Mouse (Mus musculus): ENCODE data around the gene Acacb.

Gene Acacb

GRCm38 (mm10) chr5:114175596-114176171 lies 29.3 kb downstream of the Acacb start:
- peak; percentile 60 to 71 for DNase-seq (ENCODE audit: low spot score in 2 of 2)

- DNase-seq (ENCODE audit: low spot score in 2 of 2), result no peak
Observed at GRCm38 (mm10) chr5:114176548-114177400, 30.4 kb downstream of the Acacb start.

- no peak for DNase-seq (ENCODE audit: low spot score in 2 of 2)
Observed at GRCm38 (mm10) chr5:114177966-114178719, 31.8 kb downstream of the Acacb start.

GRCm38 (mm10) chr5:114179541-114179940 lies 33.2 kb downstream of the Acacb start:
- DNase-seq (ENCODE audit: low spot score in 2 of 2), result no peak

GRCm38 (mm10) chr5:114183493-114183892 lies 37.2 kb downstream of the Acacb start:
- DNase-seq (ENCODE audit: low spot score in 2 of 2), result no peak

- no peak for DNase-seq (ENCODE audit: low spot score in 2 of 2)
Observed at GRCm38 (mm10) chr5:114187108-114187507, 40.8 kb downstream of the Acacb start.

GRCm38 (mm10) chr5:114188900-114189464 lies 42.6 kb downstream of the Acacb start:
- no peak for DNase-seq (ENCODE audit: low spot score in 2 of 2)

- no peak for DNase-seq (ENCODE audit: low spot score in 2 of 2)
Observed at GRCm38 (mm10) chr5:114194161-114194560, 47.8 kb downstream of the Acacb start.

GRCm38 (mm10) chr5:114199116-114199777 lies 52.9 kb downstream of the Acacb start:
- DNase-seq (ENCODE audit: low spot score in 2 of 2), result no peak

- DNase-seq (ENCODE audit: low spot score in 2 of 2), result no peak
Observed at GRCm38 (mm10) chr5:114206158-114206557, 59.8 kb downstream of the Acacb start.

- DNase-seq (ENCODE audit: low spot score in 2 of 2), result no peak
Observed at GRCm38 (mm10) chr5:114213183-114213582, 66.8 kb downstream of the Acacb start.

GRCm38 (mm10) chr5:114218771-114219170 lies 72.4 kb downstream of the Acacb start:
- no peak for DNase-seq (ENCODE audit: low spot score in 2 of 2)

GRCm38 (mm10) chr5:114226051-114226450 lies 79.7 kb downstream of the Acacb start:
- DNase-seq (ENCODE audit: low spot score in 2 of 2), result no peak

GRCm38 (mm10) chr5:114228901-114229300 lies 82.6 kb downstream of the Acacb start:
- no peak for DNase-seq (ENCODE audit: low spot score in 2 of 2)

GRCm38 (mm10) chr5:114238924-114239323 lies 92.6 kb downstream of the Acacb start:
- no peak for DNase-seq (ENCODE audit: low spot score in 2 of 2)

- no peak for DNase-seq (ENCODE audit: low spot score in 2 of 2)
Observed at GRCm38 (mm10) chr5:114239737-114240136, 93.4 kb downstream of the Acacb start.

GRCm38 (mm10) chr5:114246465-114246864 lies 100.1 kb downstream of the Acacb start:
- DNase-seq (ENCODE audit: low spot score in 2 of 2), result no peak

GRCm38 (mm10) chr5:114248174-114248589 lies 101.8 kb downstream of the Acacb start:
- peak; percentile 3 to 32 for DNase-seq (ENCODE audit: low spot score in 2 of 2)

- no peak for DNase-seq (ENCODE audit: low spot score in 2 of 2)
Observed at GRCm38 (mm10) chr5:114259495-114259894, 113.2 kb downstream of the Acacb start.

- DNase-seq (ENCODE audit: low spot score in 2 of 2), result no peak
Observed at GRCm38 (mm10) chr5:114261494-114261893, 115.2 kb downstream of the Acacb start.

- no peak for DNase-seq (ENCODE audit: low spot score in 2 of 2)
Observed at GRCm38 (mm10) chr5:114264030-114264459, 117.7 kb downstream of the Acacb start.

Data from right cerebral cortex, postnatal 36 days (tissue).